Mouse (Mus musculus) embryonic facial prominence, embryonic 13.5 days (tissue): ENCODE results near the gene Znrf2. TPM values are rescaled to one million over a fixed set of nuclear protein-coding genes. Genes with fewer than 3 reads are reported as not detected.

ENCODE experiments used
- ATAC-seq: fragments of 200-750 bp; cut with Nextera tagmentation; 2 replicates; pipeline ENCODE4 v1.8.0; 2017; ENCODE audit warnings: low read depth; ENCODE audit not compliant: insufficient number of reproducible peaks, insufficient read depth, low FRiP score, low TSS enrichment
- H3K27ac ChIP-seq: fragments of 300-500 bp; sonication (generic); 2 replicates; pipeline ENCODE4 v1.5.1; 2015; ENCODE audit warnings: moderate library complexity, mild to moderate bottlenecking, inconsistent platforms
- H3K27me3 ChIP-seq: fragments of 300-500 bp; sonication (generic); 2 replicates; pipeline ENCODE4 v1.6.1; 2015; ENCODE audit warnings: mild to moderate bottlenecking, inconsistent platforms
- H3K36me3 ChIP-seq: fragments of 300-500 bp; sonication (generic); 2 replicates; pipeline ENCODE4 v1.6.1; 2015; ENCODE audit warnings: mild to moderate bottlenecking, inconsistent platforms
- H3K4me1 ChIP-seq: fragments of 300-500 bp; sonication (generic); 2 replicates; pipeline ENCODE4 v1.6.1; 2015; ENCODE audit warnings: inconsistent platforms
- H3K4me2 ChIP-seq: fragments of 300-500 bp; sonication (generic); 2 replicates; pipeline ENCODE4 v1.6.1; 2015; ENCODE audit warnings: moderate library complexity, mild to moderate bottlenecking, inconsistent platforms
- H3K4me3 ChIP-seq: fragments of 300-500 bp; sonication (generic); 2 replicates; pipeline ENCODE4 v1.5.1; 2015; ENCODE audit warnings: mild to moderate bottlenecking, inconsistent platforms
- H3K9ac ChIP-seq: fragments of 300-500 bp; sonication (generic); 2 replicates; pipeline ENCODE4 v1.6.1; 2015; ENCODE audit warnings: mild to moderate bottlenecking, inconsistent platforms
- H3K9me3 ChIP-seq: fragments of 300-500 bp; sonication (generic); 2 replicates; pipeline ENCODE4 v1.6.1; 2016; ENCODE audit warnings: inconsistent platforms
- WGBS: fragments of 180-500 bp; shearing (Covaris S2); methylation state at CpG from one replicate; pipeline ENCODE4 v1.1.7; 2015; ENCODE audit warnings: mixed read lengths; 5-methylcytosine and 5-hydroxymethylcytosine counted together
- polyA plus RNA-seq: library from polyadenylated mRNA; unstranded; fragments of >200 nt; fragmentation: Nextera tagmentation; extraction: Ambion mirVana; gene quantifications from 2 replicates; pipeline ENCODE4 v1.2.1, GENCODE M21; 2015

The Znrf2 gene
- polyA plus RNA-seq, 1 experiment from 2014 or later: 3.5 TPM

GRCm38 (mm10) chr6:54786766-54787165 lies 29.9 kb upstream of the Znrf2 start:
- H3K27me3 ChIP-seq: no peaks in the 10 kb centered on the region
- no peaks in the 10 kb centered on the region for H3K4me1 ChIP-seq
- no peak overlapping the region for H3K9ac ChIP-seq
- 90% methylated on average over 5 of the region's 5 CpGs for WGBS
- no peak overlapping the region for H3K4me3 ChIP-seq
- no peaks in the 10 kb centered on the region for H3K36me3 ChIP-seq
- no peak overlapping the region for H3K27ac ChIP-seq
- no peak for ATAC-seq
- H3K9me3 ChIP-seq: no peaks in the 10 kb centered on the region
- no peak overlapping the region for H3K4me2 ChIP-seq

- no peak for ATAC-seq
These were observed 28.2 kb upstream of the Znrf2 start for GRCm38 (mm10) chr6:54788493-54788892.

GRCm38 (mm10) chr6:54789139-54789538 lies 27.6 kb upstream of the Znrf2 start:
- Histone ChIP-seq H3K9me3 (no peaks in the 10 kb centered on the region), H3K9ac (no peak overlapping the region), H3K4me1 (no peaks in the 10 kb centered on the region), H3K27ac (no peak overlapping the region), H3K4me2 (no peak overlapping the region), H3K36me3 (no peaks in the 10 kb centered on the region), H3K27me3 (no peaks in the 10 kb centered on the region), H3K4me3 (no peak overlapping the region)
- ATAC-seq: no peak
- 81% methylated on average over 4 of the region's 4 CpGs for WGBS

More at GRCm38 (mm10) chr6:54788493-54788892, 28.2 kb upstream of the Znrf2 start:
- Histone ChIP-seq H3K36me3 (no peaks in the 10 kb centered on the region), H3K9ac (no peak overlapping the region), H3K27me3 (no peaks in the 10 kb centered on the region), H3K4me3 (no peak overlapping the region), H3K9me3 (no peaks in the 10 kb centered on the region), H3K4me1 (no peaks in the 10 kb centered on the region), H3K27ac (no peak overlapping the region), H3K4me2 (no peak overlapping the region)
- WGBS: 67% methylated on average over 6 of the region's 6 CpGs

- no peaks in the 10 kb centered on the region for H3K27me3 ChIP-seq
- no peaks in the 10 kb centered on the region for H3K9me3 ChIP-seq
- 83% methylated on average over 4 of the region's 4 CpGs for WGBS
- H3K4me1 ChIP-seq: no peaks in the 10 kb centered on the region
- H3K4me3 ChIP-seq: no peak overlapping the region
- no peak overlapping the region for H3K4me2 ChIP-seq
- H3K27ac ChIP-seq: no peak overlapping the region
- ATAC-seq: no peak
- H3K36me3 ChIP-seq: no peaks in the 10 kb centered on the region
- H3K9ac ChIP-seq: no peak overlapping the region
These were observed 26.6 kb upstream of the Znrf2 start for GRCm38 (mm10) chr6:54790071-54790470.

- peaks cover 4% of the 10 kb centered on the region for H3K9me3 ChIP-seq
- H3K9ac ChIP-seq: no peak overlapping the region
- H3K4me3 ChIP-seq: no peak overlapping the region
- no peaks in the 10 kb centered on the region for H3K4me1 ChIP-seq
- no peaks in the 10 kb centered on the region for H3K36me3 ChIP-seq
- H3K4me2 ChIP-seq: no peak overlapping the region
- H3K27me3 ChIP-seq: no peaks in the 10 kb centered on the region
- H3K27ac ChIP-seq: no peak overlapping the region
- WGBS: 86% methylated on average over 3 of the region's 3 CpGs
- ATAC-seq: no peak
These were observed 22.9 kb upstream of the Znrf2 start for GRCm38 (mm10) chr6:54793853-54794252.

GRCm38 (mm10) chr6:54794372-54794771 lies 22.3 kb upstream of the Znrf2 start:
- Histone ChIP-seq H3K36me3 (no peaks in the 10 kb centered on the region), H3K4me3 (no peak overlapping the region), H3K27me3 (no peaks in the 10 kb centered on the region), H3K9ac (no peak overlapping the region), H3K4me1 (no peaks in the 10 kb centered on the region), H3K27ac (no peak overlapping the region), H3K9me3 (peaks cover 6% of the 10 kb centered on the region), H3K4me2 (no peak overlapping the region)
- ATAC-seq: no peak
- 73% methylated on average over 2 of the region's 2 CpGs for WGBS

- Histone ChIP-seq H3K4me1 (no peaks in the 10 kb centered on the region), H3K27me3 (no peaks in the 10 kb centered on the region), H3K9me3 (peaks cover 6% of the 10 kb centered on the region), H3K9ac (no peak overlapping the region), H3K36me3 (no peaks in the 10 kb centered on the region), H3K27ac (no peak overlapping the region), H3K4me3 (no peak overlapping the region), H3K4me2 (no peak overlapping the region)
- no peak for ATAC-seq
- WGBS: 76% methylated on average over 5 of the region's 5 CpGs
These were observed 21.7 kb upstream of the Znrf2 start for GRCm38 (mm10) chr6:54794991-54795390.

GRCm38 (mm10) chr6:54795971-54796370 lies 20.7 kb upstream of the Znrf2 start:
- H3K27me3 ChIP-seq: no peaks in the 10 kb centered on the region
- no peak overlapping the region for H3K27ac ChIP-seq
- ATAC-seq: no peak
- H3K9ac ChIP-seq: no peak overlapping the region
- H3K4me2 ChIP-seq: no peak overlapping the region
- H3K9me3 ChIP-seq: peaks cover 6% of the 10 kb centered on the region
- no peak overlapping the region for H3K4me3 ChIP-seq
- no peaks in the 10 kb centered on the region for H3K4me1 ChIP-seq
- H3K36me3 ChIP-seq: no peaks in the 10 kb centered on the region
- WGBS: 77% methylated on average over 5 of the region's 5 CpGs

GRCm38 (mm10) chr6:54802348-54802747 lies 14.4 kb upstream of the Znrf2 start:
- H3K4me2 ChIP-seq: no peak overlapping the region
- WGBS: 49% methylated on average over 8 of the region's 8 CpGs
- H3K4me3 ChIP-seq: no peak overlapping the region
- no peaks in the 10 kb centered on the region for H3K36me3 ChIP-seq
- H3K27me3 ChIP-seq: no peaks in the 10 kb centered on the region
- H3K9me3 ChIP-seq: peaks cover 6% of the 10 kb centered on the region
- no peak for ATAC-seq
- no peak overlapping the region for H3K27ac ChIP-seq
- no peak overlapping the region for H3K9ac ChIP-seq
- H3K4me1 ChIP-seq: peaks cover 7% of the 10 kb centered on the region; the same call in 1 of the 2 replicates

GRCm38 (mm10) chr6:54804066-54804864 lies 12.5 kb upstream of the Znrf2 start:
- no peak for ATAC-seq
- H3K36me3 ChIP-seq: no peaks in the 10 kb centered on the region
- no peaks in the 10 kb centered on the region for H3K9me3 ChIP-seq
- no peak overlapping the region for H3K4me3 ChIP-seq
- H3K27me3 ChIP-seq: no peaks in the 10 kb centered on the region
- no peak overlapping the region for H3K4me2 ChIP-seq
- no peak overlapping the region for H3K27ac ChIP-seq
- H3K9ac ChIP-seq: no peak overlapping the region
- peaks cover 7% of the 10 kb centered on the region; the same call in 1 of the 2 replicates for H3K4me1 ChIP-seq
- WGBS: 46% methylated on average over 18 of the region's 18 CpGs

GRCm38 (mm10) chr6:54805779-54806178 lies 10.9 kb upstream of the Znrf2 start:
- WGBS: 91% methylated on average over 5 of the region's 5 CpGs
- ATAC-seq: no peak
- no peaks in the 10 kb centered on the region for H3K27me3 ChIP-seq
- H3K9me3 ChIP-seq: no peaks in the 10 kb centered on the region
- H3K36me3 ChIP-seq: no peaks in the 10 kb centered on the region
- no peak overlapping the region for H3K4me2 ChIP-seq
- no peak overlapping the region for H3K4me3 ChIP-seq
- no peak overlapping the region for H3K27ac ChIP-seq
- H3K4me1 ChIP-seq: peaks cover 7% of the 10 kb centered on the region; the same call in 1 of the 2 replicates
- H3K9ac ChIP-seq: no peak overlapping the region

GRCm38 (mm10) chr6:54809531-54810313 lies 7.0 kb upstream of the Znrf2 start:
- H3K9ac ChIP-seq: no peak overlapping the region
- no peaks in the 10 kb centered on the region for H3K36me3 ChIP-seq
- peaks cover 15% of the 10 kb centered on the region; the same call in 1 of the 2 replicates for H3K4me1 ChIP-seq
- 67% methylated on average over 7 of the region's 7 CpGs for WGBS
- H3K27ac ChIP-seq: no peak overlapping the region
- no peak overlapping the region for H3K4me3 ChIP-seq
- no peaks in the 10 kb centered on the region for H3K9me3 ChIP-seq
- no peaks in the 10 kb centered on the region for H3K27me3 ChIP-seq
- ATAC-seq: no peak
- no peak overlapping the region for H3K4me2 ChIP-seq
